In the genomic region with DNA sequence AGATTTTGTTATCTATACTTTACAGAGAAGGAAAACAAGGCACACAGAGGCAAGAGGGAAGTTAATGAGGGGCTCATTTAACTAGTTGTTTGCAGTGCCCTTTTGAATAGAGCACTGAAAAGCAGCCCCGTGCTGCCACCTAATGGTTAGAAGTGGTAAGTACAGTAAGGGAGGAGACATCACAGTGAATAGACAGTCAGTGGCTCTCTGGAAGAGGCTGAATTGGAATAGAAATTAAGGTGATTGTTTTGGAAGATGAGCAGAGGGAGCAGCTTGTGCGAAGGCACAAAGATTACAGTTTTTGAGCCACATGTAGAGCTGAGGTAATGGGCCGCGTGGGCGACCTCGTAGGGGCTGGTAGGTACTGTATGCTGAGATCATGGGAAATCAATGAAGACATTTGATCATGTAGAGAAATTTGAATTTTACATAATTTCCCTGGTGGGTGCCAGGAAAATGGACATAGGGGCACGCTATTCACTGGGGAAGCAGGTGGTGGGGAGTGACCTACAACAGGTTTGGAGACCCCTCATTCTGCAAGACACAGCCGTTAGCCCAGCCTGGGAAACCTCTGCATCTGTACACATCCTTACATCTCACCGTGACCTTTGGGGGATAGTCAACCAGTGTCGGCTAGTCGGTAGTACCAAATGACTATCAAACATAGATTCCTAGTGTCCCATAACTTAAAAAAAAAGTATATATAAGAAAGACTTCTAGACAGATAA, we compare ENCODE assay signal across 9 mouse cellular contexts. TPM values are rescaled to one million over a fixed set of nuclear protein-coding genes. Genes with fewer than 3 reads are reported as not detected.
A peak's percentile ranks its signal among the peaks of the same experiment; 100 is the strongest.
DNase-seq lines count a peak whose midpoint lies in the region; ATAC-seq and TF ChIP-seq lines count a peak whose summit lies in the region.
"Had no signal": no experiment of that assay in that cellular context is flagged by ENCODE, and none has a peak within 500 bp of the region (broad histone marks: within the 10 kb centered on the region; RNA-seq: fewer than 3 reads in every experiment).

No protein-coding gene starts in this region.

- no peak overlapping the region for H3K9ac ChIP-seq in MEL (ENCODE audit: control insufficient read depth, low read depth, low read length, poor library complexity, severe bottlenecking)
- H3K9ac ChIP-seq in embryonic facial prominence, embryonic 12.5 days, result no peak overlapping the region
- H3K9ac ChIP-seq in hindbrain, embryonic 16.5 days (ENCODE audit: low read depth, low read length), result peak overlapping the region; percentile 45
- no peak overlapping the region for H3K9ac ChIP-seq in midbrain, embryonic 15.5 days

- ATAC-seq in embryonic facial prominence, embryonic 12.5 days (ENCODE audit: insufficient number of reproducible peaks, insufficient read depth, low FRiP score, low TSS enrichment), result no peak
- ATAC-seq in hindbrain, embryonic 16.5 days, result peak; percentile 96
- peak; percentile 96 for ATAC-seq in midbrain, embryonic 15.5 days (replicated peaks)

- no peak for TF ChIP-seq EP300 in MEL (IDR thresholded peaks at IDR 0.05; ENCODE audit: low read depth in 1 of 2, low read length in 2 of 2)

- peak; percentile 74 for TF ChIP-seq CTCF in gastrocnemius, adult 2 months (IDR thresholded peaks at IDR 0.05)
- peak; percentile 53 to 87 (median 79) for TF ChIP-seq CTCF in MEL (IDR thresholded peaks at IDR 0.05 in 2 of 3, conservative IDR thresholded peaks at IDR 0.05 in 1 of 3; ENCODE audit: control insufficient read depth in 1 of 3, insufficient read depth in 1 of 3, low read depth in 2 of 3, low read length in 3 of 3, poor library complexity in 1 of 3, severe bottlenecking in 1 of 3)

- H3K27ac ChIP-seq in gastrocnemius, adult 2 months, result no peak overlapping the region
- H3K27ac ChIP-seq in MEL (ENCODE audit: control insufficient read depth, low read depth, low read length), result no peak overlapping the region
- no peak overlapping the region for H3K27ac ChIP-seq in embryonic facial prominence, embryonic 12.5 days
- no peak overlapping the region for H3K27ac ChIP-seq in hindbrain, embryonic 16.5 days (ENCODE audit: low read depth, low read length)
- H3K27ac ChIP-seq in midbrain, embryonic 15.5 days, result peak overlapping the region; percentile 36; the same call in 1 of the 2 replicates

- DNase-seq in gastrocnemius, adult 2 months, result no peak
- DNase-seq in gastrocnemius, adult 18-20 months (ENCODE audit: low spot score), result no peak
- peak; percentile 49 for DNase-seq in MEL (ENCODE audit: low read depth, low spot score)
- peak; percentile 19 for DNase-seq in left cerebral cortex, postnatal 4 days
- no peak for DNase-seq in spleen, adult 18-20 months

- no peak for TF ChIP-seq POLR2A in MEL (IDR thresholded peaks at IDR 0.05; ENCODE audit: control insufficient read depth in 1 of 2, insufficient read depth in 1 of 2, low read depth in 1 of 2, low read length in 2 of 2, poor library complexity in 1 of 2)

- no peaks in the 10 kb centered on the region; a peak in 1 of 4 replicates for H3K27me3 ChIP-seq in MEL (ENCODE audit: control insufficient read depth in 1 of 2, insufficient read depth in 2 of 2, low read length in 2 of 2)
- H3K27me3 ChIP-seq in embryonic facial prominence, embryonic 12.5 days, result no peaks in the 10 kb centered on the region
- H3K27me3 ChIP-seq in hindbrain, embryonic 16.5 days (replicated peaks; ENCODE audit: control insufficient read depth, insufficient read depth, low read length), result no peaks in the 10 kb centered on the region
- no peaks in the 10 kb centered on the region for H3K27me3 ChIP-seq in midbrain, embryonic 15.5 days (replicated peaks)

- WGBS in embryonic facial prominence, embryonic 12.5 days, result 46% methylated on average over 11 of the region's 11 CpGs
- 42% methylated on average over 11 of the region's 11 CpGs for WGBS in hindbrain, embryonic 16.5 days
- 45% methylated on average over 11 of the region's 11 CpGs for WGBS in midbrain, embryonic 15.5 days

- H3K4me3 ChIP-seq in gastrocnemius, adult 2 months, result peak overlapping the region; percentile 37
- no peak overlapping the region for H3K4me3 ChIP-seq in MEL (ENCODE audit: control insufficient read depth in 1 of 2, insufficient read depth in 1 of 2, low read depth in 2 of 2, low read length in 2 of 2)
- 0 out of 2 replicates have a peak overlapping the region, but pooled peaks have one; percentile 9 for H3K4me3 ChIP-seq in embryonic facial prominence, embryonic 12.5 days
- peak overlapping the region; percentile 37 for H3K4me3 ChIP-seq in hindbrain, embryonic 16.5 days (ENCODE audit: low read length)
- H3K4me3 ChIP-seq in midbrain, embryonic 15.5 days, result peak overlapping the region; percentile 27

- H3K4me2 ChIP-seq in embryonic facial prominence, embryonic 12.5 days (replicated peaks), result peak overlapping the region; percentile 19; the same call in 1 of the 2 replicates
- peak overlapping the region; percentile 55 for H3K4me2 ChIP-seq in hindbrain, embryonic 16.5 days (ENCODE audit: low read length)
- H3K4me2 ChIP-seq in midbrain, embryonic 15.5 days, result peak overlapping the region; percentile 41

- intact Hi-C loops in gastrocnemius, adult 2 months (cut with DNase I), result loop anchor here (5.0 kb wide), 1 partner anchor 289 kb away; no protein-coding TSS in a partner anchor
- intact Hi-C loops in left cerebral cortex, postnatal 4 days (cut with DNase I), result loop anchor here (5.0 kb wide), 1 partner anchor 289 kb away; no protein-coding TSS in a partner anchor

- H3K79me2 ChIP-seq in MEL (ENCODE audit: control insufficient read depth, insufficient read depth, low read length, poor library complexity), result no peaks in the 10 kb centered on the region

- TF ChIP-seq RAD21 in MEL (IDR thresholded peaks at IDR 0.05; ENCODE audit: low read depth, low read length), result peak; percentile 78

- H3K36me3 ChIP-seq in MEL (ENCODE audit: control insufficient read depth in 1 of 2, insufficient read depth in 2 of 2, low read length in 2 of 2), result no peaks in the 10 kb centered on the region
- no peaks in the 10 kb centered on the region for H3K36me3 ChIP-seq in embryonic facial prominence, embryonic 12.5 days
- no peaks in the 10 kb centered on the region for H3K36me3 ChIP-seq in hindbrain, embryonic 16.5 days (ENCODE audit: control insufficient read depth, insufficient read depth, low read length)
- no peaks in the 10 kb centered on the region for H3K36me3 ChIP-seq in midbrain, embryonic 15.5 days (replicated peaks)

- no peaks in the 10 kb centered on the region for H3K9me3 ChIP-seq in MEL (replicated peaks; ENCODE audit: insufficient read depth, low read length)
- H3K9me3 ChIP-seq in embryonic facial prominence, embryonic 12.5 days, result no peaks in the 10 kb centered on the region
- H3K9me3 ChIP-seq in hindbrain, embryonic 16.5 days (ENCODE audit: control insufficient read depth, low read length), result no peaks in the 10 kb centered on the region
- no peaks in the 10 kb centered on the region for H3K9me3 ChIP-seq in midbrain, embryonic 15.5 days

- H3K4me1 ChIP-seq in MEL (ENCODE audit: control insufficient read depth in 1 of 2, insufficient read depth in 2 of 2, low read length in 2 of 2), result no peaks in the 10 kb centered on the region
- H3K4me1 ChIP-seq in embryonic facial prominence, embryonic 12.5 days, result no peaks in the 10 kb centered on the region
- no peaks in the 10 kb centered on the region for H3K4me1 ChIP-seq in hindbrain, embryonic 16.5 days (ENCODE audit: control insufficient read depth, insufficient read depth, low read depth, low read length)
- H3K4me1 ChIP-seq in midbrain, embryonic 15.5 days, result no peaks in the 10 kb centered on the region; the same call in 1 of the 2 replicates

RNA-seq across cellular contexts. Expression of a gene that starts 15.6 kb away (rescaled TPM):
- not detected for total RNA-seq in gastrocnemius, adult 2 months (2021)
- not detected for total RNA-seq in gastrocnemius, adult 18-20 months (2021)
- total RNA-seq in MEL (2012; rRNA removed), result not detected in 2 replicates
- polyA plus RNA-seq in MEL (2012; ENCODE audit: insufficient read depth in 1 of 2, insufficient read length in 2 of 2, low read depth in 1 of 2, low replicate concordance in 2 of 2, missing spikeins in 1 of 2), result not detected
- not detected in 2 replicates for polyA plus RNA-seq in embryonic facial prominence, embryonic 12.5 days (2016; fragmentation: Nextera tagmentation; extraction: Ambion mirVana)
- not detected in 2 replicates for polyA plus RNA-seq in hindbrain, embryonic 16.5 days (2015; fragmentation: Nextera tagmentation; extraction: Ambion mirVana)
- total RNA-seq in left cerebral cortex, postnatal 4 days (2021), result not detected
- polyA plus RNA-seq in midbrain, embryonic 15.5 days (2015; fragmentation: Nextera tagmentation; extraction: Ambion mirVana), result not detected in 2 replicates
- polyA plus RNA-seq: liver, embryonic 16.5 days had no signal

RNA-seq across cellular contexts. Expression of a gene that starts 17.2 kb away (rescaled TPM):
- total RNA-seq in gastrocnemius, adult 2 months (2021), result not detected
- not detected for total RNA-seq in gastrocnemius, adult 18-20 months (2021)
- total RNA-seq in MEL (2012; rRNA removed), result not detected in 2 replicates
- not detected for polyA plus RNA-seq in MEL (2012; ENCODE audit: insufficient read depth in 1 of 2, insufficient read length in 2 of 2, low read depth in 1 of 2, low replicate concordance in 2 of 2, missing spikeins in 1 of 2)
- polyA plus RNA-seq in embryonic facial prominence, embryonic 12.5 days (2016; fragmentation: Nextera tagmentation; extraction: Ambion mirVana), result not detected in 2 replicates
- not detected in 2 replicates for polyA plus RNA-seq in hindbrain, embryonic 16.5 days (2015; fragmentation: Nextera tagmentation; extraction: Ambion mirVana)
- not detected for total RNA-seq in left cerebral cortex, postnatal 4 days (2021)
- polyA plus RNA-seq in midbrain, embryonic 15.5 days (2015; fragmentation: Nextera tagmentation; extraction: Ambion mirVana), result not detected in 2 replicates
- polyA plus RNA-seq: liver, embryonic 16.5 days had no signal

RNA-seq across cellular contexts. Expression of a gene that starts 31.6 kb away (rescaled TPM):
- total RNA-seq in gastrocnemius, adult 2 months (2021), result not detected
- total RNA-seq in gastrocnemius, adult 18-20 months (2021), result not detected
- not detected in 2 replicates for total RNA-seq in MEL (2012; rRNA removed)
- polyA plus RNA-seq in MEL (2012; ENCODE audit: insufficient read depth in 1 of 2, insufficient read length in 2 of 2, low read depth in 1 of 2, low replicate concordance in 2 of 2, missing spikeins in 1 of 2), result not detected
- polyA plus RNA-seq in embryonic facial prominence, embryonic 12.5 days (2016; fragmentation: Nextera tagmentation; extraction: Ambion mirVana), result not detected in 2 replicates
- not detected in 2 replicates for polyA plus RNA-seq in hindbrain, embryonic 16.5 days (2015; fragmentation: Nextera tagmentation; extraction: Ambion mirVana)
- total RNA-seq in left cerebral cortex, postnatal 4 days (2021), result not detected
- polyA plus RNA-seq in midbrain, embryonic 15.5 days (2015; fragmentation: Nextera tagmentation; extraction: Ambion mirVana), result not detected in 2 replicates
- polyA plus RNA-seq: liver, embryonic 16.5 days had no signal

RNA-seq across cellular contexts. Expression of a gene that starts 34.1 kb away (rescaled TPM):
- not detected for total RNA-seq in gastrocnemius, adult 2 months (2021)
- total RNA-seq in gastrocnemius, adult 18-20 months (2021), result not detected
- total RNA-seq in MEL (2012; rRNA removed), result not detected in 2 replicates
- not detected for polyA plus RNA-seq in MEL (2012; ENCODE audit: insufficient read depth in 1 of 2, insufficient read length in 2 of 2, low read depth in 1 of 2, low replicate concordance in 2 of 2, missing spikeins in 1 of 2)
- not detected in 2 replicates for polyA plus RNA-seq in embryonic facial prominence, embryonic 12.5 days (2016; fragmentation: Nextera tagmentation; extraction: Ambion mirVana)
- polyA plus RNA-seq in hindbrain, embryonic 16.5 days (2015; fragmentation: Nextera tagmentation; extraction: Ambion mirVana), result not detected in 2 replicates
- not detected for total RNA-seq in left cerebral cortex, postnatal 4 days (2021)
- not detected in 2 replicates for polyA plus RNA-seq in midbrain, embryonic 15.5 days (2015; fragmentation: Nextera tagmentation; extraction: Ambion mirVana)
- polyA plus RNA-seq: liver, embryonic 16.5 days had no signal

RNA-seq across cellular contexts. Expression of a gene that starts 38.1 kb away (rescaled TPM):
- total RNA-seq in gastrocnemius, adult 2 months (2021), result not detected
- total RNA-seq in gastrocnemius, adult 18-20 months (2021), result not detected
- total RNA-seq in MEL (2012; rRNA removed), result not detected in 2 replicates
- not detected for polyA plus RNA-seq in MEL (2012; ENCODE audit: insufficient read depth in 1 of 2, insufficient read length in 2 of 2, low read depth in 1 of 2, low replicate concordance in 2 of 2, missing spikeins in 1 of 2)
- polyA plus RNA-seq in embryonic facial prominence, embryonic 12.5 days (2016; fragmentation: Nextera tagmentation; extraction: Ambion mirVana), result 0.20 and 0.32 TPM in 2 replicates
- polyA plus RNA-seq in hindbrain, embryonic 16.5 days (2015; fragmentation: Nextera tagmentation; extraction: Ambion mirVana), result 0.75 and 1.6 TPM in 2 replicates
- total RNA-seq in left cerebral cortex, postnatal 4 days (2021), result under 1 TPM; 0.64 to 0.94 TPM
- 0.87 and 0.94 TPM in 2 replicates for polyA plus RNA-seq in midbrain, embryonic 15.5 days (2015; fragmentation: Nextera tagmentation; extraction: Ambion mirVana)

Comparison
In these comparisons a context has a peak if more than half of its experiments do, and no peak if none do; other contexts are left out.
1. DNase-seq: peak in MEL (single experiment) and left cerebral cortex, postnatal 4 days (single experiment); none in gastrocnemius, adult 2 months (single experiment), gastrocnemius, adult 18-20 months (single experiment) and spleen, adult 18-20 months (0 of 2).
2. H3K4me3 ChIP-seq: peak in gastrocnemius, adult 2 months (single experiment), embryonic facial prominence, embryonic 12.5 days (single experiment), hindbrain, embryonic 16.5 days (single experiment) and midbrain, embryonic 15.5 days (single experiment); none in MEL (0 of 2).
3. Peak in every context shown above with its lines, with median percentiles within 50 percentile points of each other: H3K4me2 ChIP-seq.